Mouse (Mus musculus): ENCODE measurements around the gene Pip5k1b.
A peak's percentile ranks its signal among the peaks of the same experiment; 100 is the strongest.

The Pip5k1b gene

GRCm38 (mm10) chr19:24518384-24518783 lies 37.3 kb downstream of the Pip5k1b start:
- DNase-seq (ENCODE audit: low spot score), result no peak

GRCm38 (mm10) chr19:24517057-24517456 lies 38.6 kb downstream of the Pip5k1b start:
- DNase-seq (ENCODE audit: low spot score), result no peak

GRCm38 (mm10) chr19:24515941-24516340 lies 39.7 kb downstream of the Pip5k1b start:
- DNase-seq (ENCODE audit: low spot score), result no peak

DNA sequence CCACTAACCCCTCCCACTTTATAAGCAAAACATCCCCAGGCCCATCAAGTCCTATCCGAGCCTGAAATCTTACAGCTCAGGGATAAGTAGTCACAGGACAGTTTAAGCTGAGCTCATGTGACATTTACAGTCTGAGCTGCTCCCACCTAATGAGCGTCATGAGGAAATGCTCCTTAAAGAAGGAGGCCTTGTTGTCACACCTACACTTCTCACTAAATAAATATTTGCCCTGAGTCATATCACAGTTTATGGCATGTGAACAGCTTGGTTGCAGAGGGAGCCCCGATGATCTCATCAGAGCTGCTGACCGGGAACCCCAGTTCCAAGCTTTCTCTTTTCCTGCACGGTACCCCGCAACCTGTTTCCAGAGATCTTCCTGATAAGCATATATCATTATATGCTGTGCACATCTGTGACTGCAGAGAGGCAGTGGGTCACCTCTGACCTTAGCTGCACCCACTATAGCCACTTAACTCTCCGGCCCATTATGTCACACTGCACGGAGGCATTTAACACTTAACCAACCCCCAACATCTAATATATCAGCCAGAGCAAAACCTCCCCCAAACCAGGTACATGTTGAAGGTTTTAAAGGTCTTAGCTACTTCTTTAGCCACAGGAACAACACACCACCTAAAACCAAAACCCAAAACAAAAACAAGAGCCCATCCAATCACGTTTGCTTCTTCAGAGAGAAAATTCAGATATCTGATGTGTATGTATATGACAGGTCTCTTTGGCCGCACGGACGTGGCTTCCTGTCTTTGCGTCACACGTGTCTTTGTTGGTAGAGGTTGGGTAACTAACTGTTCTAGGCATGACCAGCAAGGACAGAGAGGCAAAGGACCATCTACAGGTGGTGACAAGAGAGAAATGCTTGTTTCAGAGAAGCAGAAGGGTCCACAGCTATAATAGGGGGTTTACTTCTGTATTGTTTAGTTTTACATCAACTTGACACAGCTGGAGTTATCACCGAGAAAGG lies 40.7 kb downstream of the Pip5k1b start:
- DNase-seq (ENCODE audit: low spot score), result no peak

DNA sequence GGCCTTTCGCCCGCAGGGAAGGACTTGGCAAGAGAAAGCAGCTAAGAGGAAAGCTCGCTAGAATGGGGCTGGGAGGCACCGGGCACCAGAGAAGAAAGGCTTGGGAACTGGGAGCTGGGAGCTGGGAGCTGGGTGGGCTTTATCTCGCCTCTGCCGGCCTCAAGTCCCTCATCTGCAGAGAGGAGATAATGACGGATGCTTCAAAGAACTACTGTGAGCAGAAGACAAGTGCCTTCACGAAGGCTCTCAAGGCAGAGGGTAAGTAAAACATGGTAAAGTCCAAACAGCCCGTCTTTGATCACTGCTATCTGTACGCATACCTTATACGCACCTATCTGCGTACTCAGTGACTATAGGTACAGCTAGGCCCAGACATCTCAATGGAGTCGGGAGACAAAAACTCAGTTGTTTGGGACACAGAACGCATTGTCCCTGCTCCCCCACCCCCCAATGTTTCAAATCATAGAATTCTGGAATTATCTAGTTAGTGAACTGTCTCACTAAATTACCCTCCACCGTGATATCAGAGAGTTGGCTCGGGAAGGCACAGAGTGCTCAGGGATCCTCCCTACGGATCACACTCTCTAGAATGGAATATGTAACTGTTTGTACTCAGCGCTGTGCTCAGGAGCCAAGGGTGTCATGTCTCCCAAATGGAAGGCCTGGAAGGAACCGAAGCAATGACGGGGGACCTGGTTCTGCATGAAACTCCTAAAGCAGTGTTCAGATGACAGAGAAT lies 42.4 kb downstream of the Pip5k1b start:
- no peak for DNase-seq (ENCODE audit: low spot score)

DNA sequence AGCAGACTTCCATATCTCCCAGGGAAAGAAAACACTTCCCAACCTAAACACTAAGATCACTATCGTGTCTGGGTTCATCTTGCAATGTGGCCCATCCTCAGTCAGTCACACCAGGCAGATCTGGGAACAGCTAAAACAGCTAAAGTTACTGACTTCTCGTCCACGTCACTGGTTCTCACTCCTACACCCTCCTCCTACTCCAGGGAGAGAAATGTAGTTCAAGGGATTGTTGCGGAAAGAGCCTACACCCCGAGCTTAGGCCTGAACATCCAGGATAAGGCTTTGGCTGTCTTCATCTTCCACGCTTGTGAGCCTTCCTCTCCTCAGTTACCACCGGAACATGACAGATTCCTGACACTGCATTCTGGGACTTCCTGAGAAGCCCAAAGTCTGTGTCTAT lies 43.7 kb downstream of the Pip5k1b start:
- DNase-seq (ENCODE audit: low spot score), result no peak

DNA sequence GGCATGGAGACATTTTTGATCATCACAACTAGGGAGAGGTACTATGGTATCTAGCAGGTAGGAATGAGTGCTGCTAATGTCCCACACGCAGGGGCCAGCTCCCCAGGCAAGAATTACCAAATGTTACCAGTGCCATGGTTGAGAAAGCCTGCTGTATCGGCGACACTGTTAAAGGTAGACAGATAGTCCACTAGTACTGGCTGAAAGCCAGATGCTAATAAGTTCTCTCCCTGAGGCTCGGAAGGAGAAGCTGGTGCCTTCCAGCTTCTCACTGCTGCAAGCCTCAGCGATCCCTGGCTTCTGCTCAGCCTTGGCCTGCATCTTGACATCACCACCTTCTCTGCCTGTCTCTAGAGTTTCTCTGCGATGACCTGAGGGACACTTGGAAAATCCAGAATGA lies 46.3 kb downstream of the Pip5k1b start:
- no peak for DNase-seq (ENCODE audit: low spot score)

GRCm38 (mm10) chr19:24508087-24508767 lies 47.4 kb downstream of the Pip5k1b start:
- DNase-seq (ENCODE audit: low spot score), result no peak

DNA sequence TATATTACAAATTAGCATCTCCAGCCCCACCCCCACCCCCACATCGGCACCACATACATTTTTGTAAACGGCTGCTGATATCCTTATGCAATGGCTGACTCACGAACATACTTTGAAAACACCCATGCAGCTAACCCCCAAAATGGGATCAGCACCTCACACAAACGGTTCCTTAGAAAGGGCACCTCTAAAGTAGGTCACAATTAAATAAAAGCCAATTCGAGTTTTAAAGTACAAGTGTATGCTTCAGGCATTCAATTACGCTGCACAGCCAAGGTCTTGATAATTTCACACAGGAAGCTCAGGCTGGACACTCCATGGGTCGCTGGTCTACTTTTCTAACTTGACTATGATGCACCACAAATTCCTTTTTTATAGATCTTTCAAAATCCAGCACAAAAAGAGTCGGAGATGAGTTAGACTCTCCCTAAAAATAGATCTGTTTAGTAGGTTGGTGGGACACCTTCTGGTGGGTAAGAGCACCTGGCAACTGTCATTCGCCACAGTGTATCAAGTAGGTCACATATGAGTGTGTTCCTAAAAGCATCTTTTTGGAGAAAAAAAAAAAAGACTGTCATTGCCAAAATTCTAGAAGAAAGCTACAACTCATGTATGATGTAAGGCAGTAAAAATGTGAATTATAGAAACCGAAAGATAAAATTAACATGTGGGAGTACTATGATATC lies 52.8 kb downstream of the Pip5k1b start:
- DNase-seq (ENCODE audit: low spot score), result no peak

GRCm38 (mm10) chr19:24501525-24501924 lies 54.1 kb downstream of the Pip5k1b start:
- DNase-seq (ENCODE audit: low spot score), result no peak

DNA sequence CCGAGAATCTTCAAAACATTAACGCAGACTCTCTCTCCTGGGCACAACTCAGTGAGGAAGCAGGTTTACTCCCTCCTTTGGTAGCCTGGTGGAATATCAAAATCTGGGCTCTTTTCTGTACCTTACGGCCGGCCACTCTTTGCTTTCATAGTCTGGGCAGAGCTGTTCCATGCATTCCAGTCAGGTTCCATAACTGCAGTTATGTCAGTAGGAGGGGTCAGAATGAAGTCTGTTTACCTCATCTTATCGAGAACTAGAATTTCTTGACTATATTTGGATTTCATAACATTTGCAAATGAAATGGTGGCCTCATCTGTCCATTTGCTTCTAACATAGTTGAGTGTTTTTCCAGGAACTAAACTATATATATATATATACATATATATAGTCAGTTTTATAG lies 55.2 kb downstream of the Pip5k1b start:
- no peak for DNase-seq (ENCODE audit: low spot score)

GRCm38 (mm10) chr19:24499291-24499690 lies 56.4 kb downstream of the Pip5k1b start:
- no peak for DNase-seq (ENCODE audit: low spot score)

DNA sequence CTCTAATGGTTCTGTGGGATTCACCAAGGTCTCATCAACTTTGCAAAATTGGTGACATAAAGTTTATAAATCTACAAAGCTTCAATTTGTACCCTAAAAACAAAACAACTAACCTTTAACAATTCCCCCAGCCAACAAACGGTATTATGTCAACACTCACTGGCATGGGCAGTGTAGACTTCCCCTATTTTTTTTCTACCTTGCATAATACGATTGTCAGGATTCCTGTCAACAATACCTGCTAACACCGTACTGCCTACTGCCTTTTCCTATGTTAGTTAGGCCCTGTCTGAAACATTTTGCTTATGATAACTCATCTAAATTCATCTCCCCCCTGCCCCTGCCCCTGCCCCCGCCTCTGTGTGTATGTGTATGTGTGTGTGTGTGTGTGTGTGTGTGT lies 61.8 kb downstream of the Pip5k1b start:
- DNase-seq (ENCODE audit: low spot score), result no peak

- no peak for DNase-seq (ENCODE audit: low spot score)
Measured at GRCm38 (mm10) chr19:24491824-24492223, 63.8 kb downstream of the Pip5k1b start.

DNA sequence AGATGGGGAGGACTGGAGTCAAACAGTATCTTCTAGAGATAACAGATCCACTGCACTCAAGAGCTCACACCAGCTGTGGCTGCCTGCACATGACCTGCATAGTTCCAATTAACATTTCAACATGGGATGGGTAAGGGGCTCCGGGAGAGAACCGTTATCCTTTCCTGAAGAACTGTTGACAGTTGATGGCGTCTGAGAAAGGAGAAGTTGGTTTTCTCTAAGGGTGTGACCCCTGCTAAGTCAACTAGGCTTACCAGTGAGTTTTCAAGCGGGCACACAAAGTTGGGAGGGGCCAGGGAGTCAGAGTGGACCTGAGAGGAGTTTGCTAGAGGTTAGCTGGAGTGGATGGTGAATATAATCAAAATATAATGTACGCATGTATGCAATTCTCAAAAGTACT lies 65.4 kb downstream of the Pip5k1b start:
- DNase-seq (ENCODE audit: low spot score), result no peak

GRCm38 (mm10) chr19:24486433-24487296 lies 69.0 kb downstream of the Pip5k1b start:
- DNase-seq (ENCODE audit: low spot score), result no peak

GRCm38 (mm10) chr19:24484612-24485194 lies 71.0 kb downstream of the Pip5k1b start:
- no peak for DNase-seq (ENCODE audit: low spot score)

- no peak for DNase-seq (ENCODE audit: low spot score)
Measured at GRCm38 (mm10) chr19:24480916-24481315, 74.8 kb downstream of the Pip5k1b start.

DNA sequence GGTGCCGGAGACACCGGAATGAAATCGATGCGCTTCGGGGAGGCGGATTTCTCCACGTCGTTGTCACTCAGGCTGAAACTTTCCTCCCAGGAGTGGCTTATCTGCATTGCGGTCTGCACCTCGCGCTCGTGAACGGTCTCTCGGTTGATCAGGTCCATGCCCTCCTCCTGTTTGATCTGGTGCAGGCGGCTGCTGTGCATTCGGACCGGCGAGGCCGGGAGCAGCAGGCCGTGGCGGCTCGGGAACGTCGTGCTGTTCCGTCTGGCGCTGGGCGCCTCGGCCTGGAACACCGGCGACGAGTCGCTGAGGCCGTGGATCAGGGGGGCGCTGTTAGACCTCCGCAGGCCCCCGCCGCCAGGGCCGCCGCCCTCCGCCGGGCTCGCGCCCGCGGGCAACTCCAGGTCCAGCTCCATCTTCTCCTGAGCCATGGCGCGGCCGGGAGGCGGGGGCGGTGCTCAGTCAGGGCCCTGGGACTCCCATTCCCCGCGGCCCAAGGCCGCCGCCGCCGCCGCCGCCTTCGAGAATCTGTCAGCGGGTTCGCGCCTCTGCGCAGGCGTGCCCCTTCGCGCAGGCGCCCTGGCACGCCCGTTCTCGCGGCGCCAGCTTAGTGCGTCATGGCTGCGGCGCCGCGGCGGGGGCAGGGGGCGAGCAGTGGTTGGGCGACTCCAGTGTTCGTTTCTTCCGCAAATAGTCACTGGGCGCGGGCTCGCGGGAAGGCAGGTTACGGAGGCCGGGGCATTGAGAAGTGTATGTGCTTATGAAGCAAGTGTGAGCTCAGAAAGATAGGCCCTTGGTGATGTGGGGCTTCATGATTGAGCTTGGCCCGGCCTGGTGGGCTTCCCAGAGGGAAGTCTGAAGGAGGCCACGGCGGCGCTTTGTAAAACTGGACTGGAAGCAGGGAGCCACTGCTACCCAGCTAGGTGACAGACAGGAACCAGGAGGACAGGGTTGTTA lies 78.5 kb downstream of the Pip5k1b start, which contains the start of gene Fam122a:
Gene Fam122a (minus strand): TSS at position 428 of the 954 bp plus-strand sequence.
- peak; percentile 87 for DNase-seq (ENCODE audit: low spot score)
